Comparison of ENCODE assay signal across 16 mouse cellular contexts in the genomic region with DNA sequence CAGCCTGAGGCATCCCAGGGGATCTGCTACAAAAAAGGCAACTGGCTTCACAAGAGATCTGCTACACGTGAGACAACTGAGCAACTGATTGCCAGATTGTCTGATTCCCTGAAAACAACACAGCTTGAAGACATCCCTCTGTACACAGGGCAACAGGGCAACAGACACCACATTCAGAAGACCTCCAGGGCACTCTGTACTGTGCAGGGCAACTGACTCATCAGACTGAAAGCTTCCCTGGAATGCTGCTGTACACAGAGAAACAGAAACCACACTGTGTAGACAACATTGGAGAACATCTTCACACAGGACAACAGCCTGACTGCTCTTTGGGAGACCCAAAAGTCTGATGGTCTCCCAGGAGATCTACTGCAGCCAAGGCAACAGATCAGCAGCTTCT.
"Had no signal": no experiment of that assay in that cellular context is flagged by ENCODE, and none has a peak within 500 bp of the region (broad histone marks: within the 10 kb centered on the region; RNA-seq: fewer than 3 reads in every experiment).

No protein-coding gene starts in this region.

- DNase-seq: retina, postnatal 1 day; right cerebral cortex, adult 18-20 months; right cerebral cortex, postnatal 14 days; right cerebral cortex, postnatal 25 days; right cerebral cortex, postnatal 4 days; spleen, adult 18-20 months; thymus, adult 18-20 months; thymus, adult 2 months; thymus, postnatal 14 days; thymus, postnatal 25 days; thymus, postnatal 36 days; thymus, postnatal 4 days had no signal

- H3K27me3 ChIP-seq: neural tube, embryonic 12.5 days; neural tube, embryonic 13.5 days; neural tube, embryonic 15.5 days; stomach, embryonic 15.5 days had no signal
